Mouse (Mus musculus): ENCODE data around the gene Rasd2. TPM values are rescaled to one million over a fixed set of nuclear protein-coding genes. Genes with fewer than 3 reads are reported as not detected.

The Rasd2 gene
- 1 to 10 TPM; 2.0 to 2.8 TPM for total RNA-seq (2021)
- long read RNA-seq, experiment 1 = 0 reads
- long read RNA-seq, experiment 2, partial matches to known transcripts = 0 of 1 reads
- long read RNA-seq, experiment 2, other reads (novel, unspliced or antisense) = 0 of 1 reads

DNA sequence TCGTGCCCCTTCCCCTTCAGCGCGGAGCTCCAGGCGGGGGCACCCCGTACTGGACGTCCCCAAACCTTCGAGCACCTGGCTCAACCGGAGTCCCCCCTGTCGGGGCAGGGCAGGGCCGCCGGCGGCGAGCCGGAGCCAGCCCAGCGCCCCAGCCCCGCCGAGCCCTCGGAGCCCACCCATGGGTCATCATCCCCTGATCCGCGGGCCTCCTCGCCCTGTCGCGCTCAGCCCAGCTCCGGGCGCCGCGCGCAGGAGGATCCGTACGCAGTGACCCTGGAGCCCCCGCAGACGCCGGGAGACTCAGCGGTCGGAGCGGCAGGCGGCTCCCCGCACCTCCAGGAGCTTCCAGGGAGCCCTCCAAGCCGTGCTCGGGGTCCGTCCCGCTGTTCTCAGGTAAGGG lies at the start of gene Rasd2:
Gene Rasd2, plus strand, starts transcription at position 259 of the 400 bp plus-strand sequence.
- peak in 1 of 2 experiments; percentile 30 for DNase-seq

DNA sequence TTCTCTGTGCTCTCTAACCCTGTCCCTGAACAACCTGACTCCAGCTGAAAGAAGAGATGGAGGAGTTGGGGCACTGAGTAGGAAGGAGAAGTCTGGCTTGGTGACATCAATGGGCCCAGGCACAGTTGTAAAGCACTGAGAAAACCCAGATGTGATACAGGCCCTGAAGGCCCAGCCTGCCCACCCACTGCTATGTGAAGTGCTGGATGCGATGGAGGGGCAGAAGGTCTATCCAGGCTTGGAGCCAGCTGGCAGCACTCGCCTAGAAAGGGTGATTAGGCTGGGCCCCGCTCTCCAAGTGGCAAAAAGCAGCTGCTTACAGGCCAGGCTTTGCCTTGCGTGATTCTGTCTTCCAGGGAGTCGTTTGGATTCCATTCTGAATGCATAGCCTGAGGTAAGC lies 44.4 kb upstream of the Rasd2 start:
- DNase-seq = no peak

DNA sequence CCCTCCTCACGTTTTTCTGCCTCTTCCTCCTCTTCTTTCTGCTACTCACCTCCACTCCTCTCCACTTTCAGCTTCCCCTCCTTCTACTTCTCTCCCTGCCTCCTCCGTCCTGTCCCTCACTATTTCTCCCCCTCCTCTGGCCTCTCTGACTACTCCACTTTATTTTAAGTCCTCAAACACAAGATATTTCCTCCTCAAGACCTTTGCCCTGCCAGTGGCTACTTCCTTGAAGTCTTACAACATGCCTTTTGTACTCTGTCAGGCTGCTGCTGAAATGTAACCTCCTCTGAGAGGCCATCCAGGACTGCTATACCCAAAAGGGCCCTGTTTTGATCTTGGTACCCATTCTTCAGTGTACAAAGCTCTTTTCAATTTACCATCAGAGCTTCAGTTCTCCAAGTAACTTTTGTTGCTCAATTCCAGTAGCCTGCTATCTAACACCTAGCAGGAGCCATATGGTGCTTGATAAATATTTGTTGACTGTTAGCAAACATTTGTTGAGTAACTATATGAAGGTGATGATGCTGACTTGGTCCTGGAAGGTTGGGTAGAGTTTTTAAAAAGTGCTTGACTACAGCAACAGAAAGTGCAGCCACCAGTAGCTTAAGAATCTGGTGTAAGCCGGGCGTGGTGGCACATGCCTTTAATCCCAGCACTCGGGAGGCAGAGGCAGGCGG lies 41.6 kb upstream of the Rasd2 start:
- DNase-seq = no peak

DNA sequence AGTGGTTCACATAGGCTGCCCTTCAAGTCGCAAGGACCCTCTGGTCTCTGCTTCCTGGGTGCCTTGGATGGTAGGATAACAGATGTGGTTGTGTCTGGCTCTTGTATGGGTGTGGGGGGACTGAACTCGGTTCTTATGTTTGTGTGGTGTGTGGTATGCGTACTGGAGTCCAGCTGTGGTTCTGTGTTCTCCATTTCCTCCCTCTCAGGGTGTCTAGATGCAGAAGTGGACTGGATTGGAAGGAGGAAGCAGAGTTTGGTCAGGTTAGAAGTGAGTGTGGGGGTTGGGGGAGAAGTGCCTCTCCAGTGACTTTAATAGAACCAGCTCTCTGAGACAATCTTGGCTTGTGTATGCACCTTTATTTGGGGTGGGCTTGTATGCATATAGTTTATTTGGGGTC lies 20.7 kb upstream of the Rasd2 start:
- DNase-seq = no peak

DNA sequence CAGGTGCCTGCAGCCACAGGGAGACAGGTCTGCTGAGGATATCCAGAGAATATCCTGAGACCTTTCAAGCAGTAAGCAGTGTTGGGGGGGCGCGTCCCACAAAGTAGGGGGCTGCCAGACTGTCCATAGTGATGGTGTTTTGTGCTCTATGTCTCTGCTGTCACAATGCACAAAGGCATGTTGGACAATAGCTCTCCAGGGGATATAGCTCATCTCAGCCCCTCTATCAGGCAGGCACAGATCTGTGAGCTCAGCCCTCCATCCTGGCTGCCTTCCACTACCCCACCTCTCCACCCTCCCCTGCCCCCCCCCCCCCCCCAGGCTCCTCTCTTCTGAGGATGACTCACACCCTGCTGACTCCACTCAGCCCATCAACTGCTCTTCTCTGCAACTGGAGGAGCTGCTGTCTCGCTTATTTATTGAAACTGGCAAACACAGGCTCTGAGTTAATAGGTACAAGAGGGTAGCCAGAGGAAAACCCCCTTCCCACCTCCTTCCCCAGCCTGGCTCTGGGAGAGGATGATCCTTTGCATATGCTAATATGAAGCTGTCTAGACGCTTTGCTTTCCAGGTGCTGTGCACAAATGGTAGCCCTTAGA lies 19.2 kb upstream of the Rasd2 start:
- peak; percentile 39 to 56 for DNase-seq

DNA sequence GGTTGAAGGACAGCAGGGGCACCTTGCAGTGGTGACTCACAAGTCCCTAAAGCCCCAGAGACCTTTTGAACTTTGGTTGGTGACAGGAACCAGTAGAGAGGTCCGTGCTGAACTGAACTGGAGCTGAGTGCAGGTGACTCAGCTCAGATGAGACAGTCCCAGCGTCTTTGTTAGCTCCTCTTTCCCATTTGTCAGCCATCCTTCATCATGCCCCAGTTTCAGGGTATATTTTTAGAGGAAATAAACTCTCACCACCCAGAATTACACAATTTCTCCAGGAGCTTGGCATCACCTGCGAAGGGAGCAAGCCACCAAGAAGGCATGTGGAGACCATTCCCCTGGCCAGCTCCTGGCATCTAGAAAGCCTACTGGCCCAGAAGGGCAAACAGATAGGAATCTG lies 16.6 kb upstream of the Rasd2 start:
- DNase-seq = no peak

DNA sequence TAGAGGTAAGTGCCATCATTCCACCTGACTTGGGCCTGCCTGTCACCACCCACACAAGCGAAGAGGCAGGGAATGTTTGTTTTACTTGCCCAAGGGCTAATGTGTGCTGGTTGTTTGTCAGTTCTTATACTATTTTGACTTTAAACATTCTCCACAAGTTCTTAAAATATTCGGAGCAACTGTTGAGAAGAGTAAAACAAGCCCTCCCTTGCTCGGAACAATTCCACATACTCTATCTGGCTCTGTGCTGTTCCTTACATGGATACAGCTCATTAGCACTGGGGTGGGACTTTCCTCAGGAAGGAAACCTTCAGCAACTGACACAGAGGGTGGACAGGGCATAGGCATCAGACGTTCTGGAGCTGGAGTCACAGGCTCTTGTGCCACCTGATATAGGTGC lies 15.9 kb upstream of the Rasd2 start:
- DNase-seq = no peak

DNA sequence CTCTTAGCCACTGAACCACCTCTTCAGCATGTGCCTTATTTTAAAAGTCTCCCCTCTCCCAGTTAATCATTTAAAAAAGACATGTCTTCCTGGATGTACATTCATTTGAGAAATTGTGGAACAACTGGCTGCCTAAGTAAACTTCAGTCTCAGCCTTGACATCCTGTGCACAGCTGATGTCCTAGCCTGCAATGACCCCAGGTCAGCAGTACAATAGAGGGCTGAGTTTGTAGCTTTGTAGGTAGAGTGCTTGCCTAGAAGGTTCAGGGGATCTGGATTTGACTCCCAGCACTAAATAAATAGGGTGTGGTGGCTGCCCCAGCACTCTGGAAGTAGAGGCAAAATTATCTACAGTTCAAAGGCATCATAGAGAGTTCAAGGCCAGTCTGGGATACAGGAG lies 15.4 kb upstream of the Rasd2 start:
- DNase-seq = no peak

DNA sequence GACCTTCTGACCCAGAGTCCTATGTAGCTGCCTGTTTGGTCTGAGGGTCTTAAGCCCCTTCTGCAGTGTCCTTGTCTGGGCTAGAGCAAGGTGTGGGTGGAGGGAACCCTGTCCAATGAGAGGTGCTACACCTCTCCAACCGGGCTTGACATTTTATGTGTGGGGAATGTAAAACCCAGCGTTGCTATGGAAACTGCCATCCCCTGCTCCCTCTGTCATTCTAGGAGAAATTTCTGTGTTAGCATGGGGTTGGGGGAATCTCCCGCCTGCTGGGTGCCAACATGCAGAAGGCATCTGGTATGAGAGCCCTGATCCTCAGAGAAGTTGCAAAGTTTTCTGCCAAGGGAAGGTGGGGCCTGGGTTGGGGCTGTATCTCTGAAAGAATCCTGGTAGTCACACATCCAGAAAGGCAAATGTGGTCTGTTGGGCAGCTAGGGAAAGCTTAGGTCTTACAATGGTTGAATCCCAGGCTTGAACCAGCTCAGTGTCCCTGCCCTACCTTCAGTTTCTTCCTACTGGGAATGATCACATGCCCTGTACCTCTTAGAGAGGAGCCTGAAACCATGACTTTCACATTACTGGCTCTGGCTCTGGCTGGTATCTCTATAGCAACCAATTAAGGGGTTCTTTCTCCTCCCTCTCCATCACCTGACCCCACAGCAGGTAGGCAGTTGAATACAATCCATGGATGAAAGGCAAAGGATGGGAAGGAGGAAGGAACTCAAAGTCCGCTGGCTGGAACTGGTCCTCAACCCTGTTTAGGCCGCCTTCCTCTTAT lies 14.6 kb upstream of the Rasd2 start:
- no peak for DNase-seq

DNA sequence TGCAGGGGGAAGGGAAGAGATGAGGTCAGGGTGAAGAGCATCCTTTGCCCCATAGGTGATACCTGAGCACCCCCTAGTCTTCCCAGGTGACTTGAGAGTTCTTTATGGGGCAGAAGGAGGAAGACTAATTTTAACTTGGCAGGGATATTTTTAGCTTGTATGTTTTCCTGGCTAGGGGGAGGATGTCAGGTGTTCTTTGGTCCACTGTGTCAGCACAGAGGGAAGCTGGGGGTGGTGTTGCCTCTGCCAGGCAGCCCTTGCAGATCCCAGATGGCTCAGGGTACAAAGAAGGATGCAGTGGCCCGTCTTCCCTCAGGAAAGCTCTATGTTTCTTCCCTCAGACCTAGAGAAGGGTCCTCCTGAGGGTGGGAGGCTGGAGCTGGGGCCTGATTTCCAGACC lies 13.8 kb upstream of the Rasd2 start:
- no peak for DNase-seq

DNA sequence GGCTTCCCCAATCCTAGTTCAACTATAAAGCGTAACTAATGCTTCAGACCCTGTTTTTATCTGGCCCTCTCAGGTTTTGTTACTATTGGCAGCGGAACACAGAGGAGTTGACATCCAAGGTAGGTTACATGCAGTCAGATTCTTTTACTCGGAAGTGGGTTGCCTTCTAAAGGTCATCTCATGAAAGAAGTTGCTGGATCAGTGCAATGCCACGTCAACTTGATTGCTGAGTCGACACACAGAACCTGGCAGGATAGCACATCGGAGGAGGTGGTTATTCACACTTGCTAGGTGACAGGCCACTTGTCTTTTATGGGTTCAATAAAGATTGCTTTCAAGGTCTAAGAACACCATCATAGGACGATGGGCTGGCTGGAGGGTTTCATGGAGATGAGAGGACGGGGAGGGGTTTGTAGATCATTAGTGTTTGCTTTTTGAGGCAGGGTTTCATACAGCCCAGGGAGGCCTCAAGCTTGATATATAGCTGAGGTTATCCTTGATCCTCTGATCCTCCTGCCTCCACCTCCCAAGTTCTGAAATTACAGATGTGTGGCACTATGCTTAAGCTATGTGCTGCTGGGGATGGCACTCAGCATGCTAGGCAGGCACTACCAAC lies 11.6 kb upstream of the Rasd2 start:
- DNase-seq = no peak

DNA sequence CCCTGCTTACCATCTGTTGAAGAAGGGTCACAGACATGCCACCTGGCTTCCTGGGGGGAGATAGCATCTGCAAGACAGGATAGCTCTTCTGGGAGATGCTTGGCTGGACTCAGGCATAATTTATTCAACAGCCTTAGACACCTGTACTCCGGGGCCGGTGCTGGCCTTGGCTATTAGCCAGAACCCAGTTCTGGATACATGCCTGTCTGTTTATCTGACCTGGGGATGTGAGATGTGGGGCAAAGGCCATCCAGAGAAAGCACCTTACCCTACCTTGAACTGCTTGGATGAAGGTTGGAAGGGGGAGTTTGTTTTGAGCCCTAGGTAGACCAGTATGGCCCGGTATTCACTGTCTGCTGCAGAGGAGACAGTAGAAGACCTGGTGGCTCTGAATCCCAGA lies 10.8 kb upstream of the Rasd2 start:
- no peak for DNase-seq

DNA sequence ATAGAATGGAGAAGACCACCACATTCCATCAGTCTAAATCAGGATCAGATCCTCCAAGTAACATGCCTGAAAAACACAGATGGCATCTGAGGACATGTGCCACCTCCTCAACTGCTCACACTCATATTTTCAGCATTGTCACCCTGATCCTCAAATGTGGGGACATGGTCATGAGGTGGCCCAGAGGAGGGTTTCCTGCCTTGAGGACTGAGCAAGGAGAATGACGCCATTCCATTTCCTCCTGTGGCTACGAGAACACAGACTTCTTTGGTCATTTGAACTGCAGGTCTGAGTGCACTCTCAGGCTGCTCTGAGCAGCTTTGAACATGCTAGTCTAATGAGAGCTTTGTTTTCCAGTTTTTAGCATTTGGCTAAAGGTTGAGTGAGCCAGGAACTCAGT lies 10.3 kb upstream of the Rasd2 start:
- no peak for DNase-seq

DNA sequence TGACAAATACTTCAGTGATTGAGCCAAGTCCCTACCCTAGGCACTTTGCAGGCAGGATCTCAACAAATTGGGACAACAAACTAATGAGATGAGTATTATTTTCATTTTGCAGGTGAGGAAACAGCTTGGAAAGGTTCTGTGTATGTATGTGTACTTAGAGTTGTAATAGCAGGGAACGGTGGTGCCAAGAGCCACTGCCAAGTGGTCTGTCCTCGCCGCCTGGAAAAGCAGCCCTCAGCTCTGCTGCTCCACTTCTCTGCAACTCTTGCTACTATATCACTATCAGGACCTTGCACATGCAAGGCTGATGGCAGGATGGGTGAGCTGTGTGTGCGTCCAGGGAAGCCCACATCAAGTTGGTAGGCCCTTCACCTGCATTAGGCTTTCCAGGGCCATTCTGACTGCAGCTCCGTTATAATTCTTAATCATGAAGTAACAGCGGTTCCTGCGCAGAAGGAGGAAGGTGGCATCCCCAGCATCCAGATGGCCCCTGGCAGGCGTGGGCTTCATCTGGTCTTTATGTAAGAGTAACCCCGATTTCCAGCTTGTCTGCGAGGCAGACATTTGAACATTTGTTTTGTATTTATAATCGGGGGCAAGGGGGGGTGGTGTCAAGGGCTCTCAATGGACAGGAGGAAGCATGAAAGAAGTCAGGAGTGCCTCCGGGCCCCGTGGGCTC lies 9.4 kb upstream of the Rasd2 start:
- DNase-seq = no peak

DNA sequence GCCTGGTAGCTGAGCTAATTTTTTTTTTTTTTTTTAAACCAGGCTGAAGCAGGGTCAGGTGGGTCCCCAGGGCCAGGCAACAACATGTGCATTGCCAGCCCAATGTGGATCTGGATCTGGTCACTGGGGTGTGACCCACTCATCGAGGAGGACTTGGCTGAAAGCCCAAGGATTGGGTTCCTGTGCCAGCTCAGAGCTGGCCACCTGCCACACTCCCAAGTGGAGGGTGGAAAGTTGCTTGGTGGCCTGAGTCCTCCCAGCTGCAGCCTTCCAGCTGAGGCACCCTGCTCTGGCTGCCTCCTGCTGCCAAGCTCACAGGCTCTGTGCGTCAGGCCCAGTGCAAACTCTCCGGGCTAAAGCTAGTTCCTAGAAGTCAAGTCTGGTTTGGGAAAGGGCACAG lies 2.3 kb upstream of the Rasd2 start:
- peak; percentile 89 for DNase-seq

DNA sequence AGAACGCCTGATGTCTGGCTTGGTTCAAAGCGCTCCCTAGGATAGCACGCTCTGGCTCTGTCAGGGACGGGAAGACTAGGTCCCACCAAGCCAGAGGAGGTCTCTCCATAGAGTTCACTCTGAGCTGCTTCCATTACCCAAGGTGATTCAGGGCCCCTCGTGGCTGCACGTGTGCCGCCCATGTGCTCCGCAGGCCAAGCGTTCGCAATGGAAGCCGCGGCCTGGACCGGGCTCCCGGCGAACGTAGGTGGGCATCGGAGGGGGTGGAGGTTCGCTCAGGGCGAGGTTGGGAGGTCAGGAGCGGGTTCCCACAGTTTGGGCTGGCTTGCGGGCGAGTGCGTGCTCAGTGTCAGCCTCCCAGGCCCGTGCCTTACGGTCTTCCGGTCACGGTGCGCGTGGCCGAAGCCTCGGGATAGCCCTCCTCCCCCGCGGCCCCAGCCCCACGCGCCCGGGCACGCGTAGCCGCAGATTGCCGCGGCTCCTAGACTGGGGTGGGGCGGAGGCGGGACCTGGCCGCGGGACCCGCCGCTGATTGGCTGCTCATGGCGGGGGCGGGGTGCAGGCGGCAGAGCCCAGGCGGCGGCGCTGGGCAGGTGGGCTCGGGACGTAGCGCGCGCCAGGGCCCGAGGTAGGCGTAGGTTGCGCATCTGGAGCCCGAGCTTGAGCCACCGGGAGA lies 975 bp upstream of the Rasd2 start:
- DNase-seq = peak; percentile 92 to 94

DNA sequence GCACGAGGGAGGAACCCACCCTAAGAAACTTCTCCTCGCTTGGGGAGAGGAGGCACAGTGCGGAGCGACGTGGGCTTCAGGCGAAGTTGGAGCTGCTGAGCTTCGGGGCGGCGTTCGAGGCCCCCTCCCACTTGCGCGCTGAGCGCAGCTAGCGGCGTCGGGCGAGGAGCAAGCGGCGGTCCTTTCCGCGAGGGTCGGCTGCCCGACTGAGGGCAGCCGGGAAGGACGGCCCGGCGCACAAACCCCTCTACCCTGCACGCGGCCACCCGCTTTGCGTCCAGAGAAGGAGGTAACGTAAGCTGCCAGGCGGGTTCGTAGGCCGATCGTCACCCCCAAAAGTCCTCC lies 465 bp upstream of the Rasd2 start:
- no peak for DNase-seq

DNA sequence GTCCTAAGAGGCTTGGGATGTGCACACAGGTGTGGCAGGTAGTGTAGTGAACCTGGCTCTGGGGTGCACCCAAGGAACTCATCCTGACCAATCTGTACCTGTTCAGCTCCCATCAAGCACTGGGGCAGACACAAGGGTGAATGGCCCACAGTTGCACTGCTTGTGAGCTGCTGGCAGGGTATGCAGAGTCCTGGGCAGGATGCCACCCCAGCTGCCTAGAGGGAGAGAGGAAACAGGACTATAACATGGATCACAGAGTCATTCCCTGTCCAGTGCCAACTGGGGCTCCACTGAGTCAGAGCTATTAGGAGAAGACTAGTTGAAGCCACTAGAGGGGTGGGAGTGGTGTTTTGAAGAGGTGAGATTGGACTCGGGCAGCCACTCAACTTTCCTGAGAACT lies 1.3 kb downstream of the Rasd2 start:
- peak in 1 of 2 experiments; percentile 42 for DNase-seq

DNA sequence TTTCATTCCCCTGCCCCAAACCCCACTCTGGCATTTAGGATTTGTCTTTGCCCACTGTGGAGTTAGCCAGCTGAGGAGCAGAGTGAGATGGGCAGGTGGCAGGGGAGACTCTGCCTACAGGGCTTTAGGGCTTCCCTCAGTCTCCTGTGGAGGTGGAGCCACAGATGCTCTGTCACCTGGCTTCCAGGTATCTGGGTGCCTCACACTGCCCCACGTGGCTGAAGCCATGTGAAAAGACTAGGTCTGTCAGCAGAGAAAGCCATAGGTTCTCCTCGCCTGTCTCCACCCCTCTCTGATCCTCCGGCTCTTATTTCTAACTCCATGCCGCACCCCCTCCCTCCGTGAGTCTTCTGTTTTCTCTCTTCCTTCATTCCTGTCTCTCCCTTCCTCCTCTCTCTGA lies 2.2 kb downstream of the Rasd2 start:
- DNase-seq = no peak

DNA sequence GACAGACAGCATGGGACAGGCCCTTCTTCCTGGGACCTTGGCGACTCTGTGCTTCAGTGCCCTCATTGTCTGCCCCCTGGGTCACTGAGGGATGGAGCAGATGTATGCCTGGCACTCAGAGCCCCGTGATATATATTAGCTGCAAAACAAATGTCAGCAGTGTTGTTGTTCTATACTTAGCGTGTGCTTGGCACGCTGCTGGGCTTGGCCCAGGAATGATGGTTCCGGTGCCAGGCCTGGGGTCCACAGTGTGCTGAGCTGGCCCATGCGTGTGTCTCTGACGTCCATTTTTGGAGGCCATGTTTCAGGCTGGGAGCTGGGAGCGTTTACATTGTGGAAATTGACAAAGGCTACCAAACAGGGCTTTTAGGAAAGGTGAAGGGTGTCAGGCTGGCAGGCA lies 3.1 kb downstream of the Rasd2 start:
- DNase-seq = no peak

DNA sequence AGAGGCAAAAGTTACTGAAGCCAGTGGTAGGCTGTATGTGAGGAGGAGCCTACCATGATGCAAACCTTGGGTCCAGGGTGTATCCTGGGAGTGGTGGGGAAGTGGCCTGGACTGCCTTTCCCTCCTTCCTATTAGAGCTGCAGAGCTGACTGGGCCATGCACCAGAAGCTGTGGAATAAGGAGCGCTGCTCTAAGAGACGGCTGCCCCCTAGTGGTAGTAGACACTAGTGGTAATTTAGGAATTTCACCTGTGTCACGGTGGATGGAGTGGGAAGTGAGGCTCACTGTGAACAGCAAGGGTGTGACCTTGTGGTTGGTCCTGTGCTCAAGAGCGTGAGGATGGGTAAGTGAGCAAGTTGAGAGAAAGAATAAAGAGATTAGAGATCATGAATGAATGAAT lies 4.2 kb downstream of the Rasd2 start:
- DNase-seq = peak; percentile 69 to 85

Measured in adrenal gland, postnatal 36 days (tissue).